Mouse (Mus musculus): ENCODE measurements around the gene Fzr1. TPM values are rescaled to one million over a fixed set of nuclear protein-coding genes. Genes with fewer than 3 reads are reported as not detected.

Gene Fzr1
- total and polyA plus RNA-seq, 3 experiments, result 33.1 to 75.4 (median 44.5) TPM

- no peaks in the 10 kb centered on the region for H3K9me3 ChIP-seq (replicated peaks; ENCODE audit: low read length)
- H3K4me2 ChIP-seq (ENCODE audit: insufficient read depth, low read depth, poor library complexity, severe bottlenecking), result no peak overlapping the region
- in situ Hi-C loops (cut with MboI; ENCODE audit: low pct_ligation_motif_present, low pct_unique_long_range_greater_than_20kb, low sequenced_read_pairs) (loop anchor here (5.0 kb wide), 1 partner anchor 33 kb away; no protein-coding TSS in a partner anchor), dilution Hi-C loops (cut with MboI; ENCODE audit: extremely low pct_ligation_motif_present, extremely low pct_unique_long_range_greater_than_20kb, low sequenced_read_pairs) (no loop called here)
- H3K79me2 ChIP-seq (replicated peaks; ENCODE audit: control insufficient read depth, extremely low read depth, insufficient read depth, poor library complexity, severe bottlenecking), result 0 out of 2 replicates have a peak, but pooled peaks cover under 1% of the 10 kb centered on the region
- TF ChIP-seq KAT2A (IDR thresholded peaks at IDR 0.05; ENCODE audit: insufficient replicate concordance, low read length) (no peak), UBTF (IDR thresholded peaks at IDR 0.05; ENCODE audit: low read depth, low read length) (no peak), JUND (conservative IDR thresholded peaks at IDR 0.05; ENCODE audit: low read depth, low read length) (no peak), E2F4 (IDR thresholded peaks at IDR 0.05; ENCODE audit: insufficient replicate concordance, low read depth, low read length) (no peak), CHD2 (IDR thresholded peaks at IDR 0.05; ENCODE audit: low read length) (no peak), SMC3 (IDR thresholded peaks at IDR 0.05; ENCODE audit: low read depth, low read length) (peak; percentile 82), EP300 (IDR thresholded peaks at IDR 0.05; ENCODE audit: low read length) (0 out of 2 replicates have a peak, but pooled peaks have one; percentile 25), RAD21 (IDR thresholded peaks at IDR 0.05; ENCODE audit: low read depth, low read length) (peak; percentile 54), MYC (IDR thresholded peaks at IDR 0.05; ENCODE audit: low read depth, low read length) (peak; percentile 61; the same call in 1 of the 2 replicates), MAX (IDR thresholded peaks at IDR 0.05; ENCODE audit: low read length) (0 out of 2 replicates have a peak, but pooled peaks have one; percentile 29), ELF1 (IDR thresholded peaks at IDR 0.05; ENCODE audit: low read depth, low read length) (0 out of 2 replicates have a peak, but pooled peaks have one; percentile 50), ZNF384 (IDR thresholded peaks at IDR 0.05; ENCODE audit: low read depth, low read length) (no peak), CHD1 (IDR thresholded peaks at IDR 0.05; ENCODE audit: low read depth, low read length) (no peak), IRF4 (IDR thresholded peaks at IDR 0.05; ENCODE audit: low read depth, low read length) (no peak), SIN3A (IDR thresholded peaks at IDR 0.05; ENCODE audit: low read length) (no peak; the same call in 1 of the 2 replicates), CTCF (conservative IDR thresholded peaks at IDR 0.05 in 1 of 2, IDR thresholded peaks at IDR 0.05 in 1 of 2; ENCODE audit: low read depth in 2 of 2, low read length in 2 of 2) (peak; percentile 60 to 85), NELFE (IDR thresholded peaks at IDR 0.05; ENCODE audit: low read depth, low read length) (no peak), MAZ (IDR thresholded peaks at IDR 0.05; ENCODE audit: low read depth, low read length) (peak; percentile 53; the same call in 1 of the 2 replicates), TCF12 (IDR thresholded peaks at IDR 0.05; ENCODE audit: low read depth, low read length) (0 out of 2 replicates have a peak, but pooled peaks have one; percentile 4), USF1 (IDR thresholded peaks at IDR 0.05; ENCODE audit: low read depth, low read length) (no peak), MEF2A (IDR thresholded peaks at IDR 0.05; ENCODE audit: borderline replicate concordance, low read depth, low read length) (no peak), MXI1 (IDR thresholded peaks at IDR 0.05; ENCODE audit: low read depth, low read length) (peak; percentile 27; the same call in 1 of the 2 replicates), HCFC1 (IDR thresholded peaks at IDR 0.05; ENCODE audit: low read depth, low read length) (no peak), NRF1 (IDR thresholded peaks at IDR 0.05; ENCODE audit: low read depth, low read length) (no peak), PAX5 (IDR thresholded peaks at IDR 0.05; ENCODE audit: low read length) (no peak)
- peak overlapping the region in 1 of 3 experiments; percentile 3 for H3K4me3 ChIP-seq (replicated peaks in 1 of 3; ENCODE audit: low read depth in 2 of 3, low read length in 2 of 3, poor library complexity in 1 of 3)
- H3K36me3 ChIP-seq (replicated peaks in 1 of 2; ENCODE audit: control insufficient read depth in 1 of 2, insufficient read depth in 1 of 2, low read length in 1 of 2), result peaks cover 50 to 63% of the 10 kb centered on the region in 2 experiments
- H3K27ac ChIP-seq (ENCODE audit: insufficient read depth, low read depth), result no peak overlapping the region
- H3K9ac ChIP-seq (ENCODE audit: insufficient read depth, low read depth), result no peak overlapping the region
- DNase-seq (ENCODE audit: extremely low read depth), result peak; percentile 83
- no peaks in the 10 kb centered on the region for H3K27me3 ChIP-seq (replicated peaks)
- peaks cover 60 to 79% of the 10 kb centered on the region in 2 experiments for H3K4me1 ChIP-seq (ENCODE audit: control insufficient read depth in 1 of 2, insufficient read depth in 2 of 2)
Observed at GRCm38 (mm10) chr10:81408871-81409291, 30.6 kb upstream of the Fzr1 start.
